Mouse (Mus musculus) right cerebral cortex, postnatal 10 days (tissue): ENCODE data around the gene Prepl.

Experiments
- DNase-seq, 2 experiments: peaks; one replicate each; pipeline ENCODE4 v3.0.0; 2021; ENCODE audit warnings: low spot score in 2 of 2

Prepl gene

GRCm38 (mm10) chr17:85023247-85024167 lies 66.5 kb downstream of the Prepl start:
- peak; percentile 68 for DNase-seq

DNA sequence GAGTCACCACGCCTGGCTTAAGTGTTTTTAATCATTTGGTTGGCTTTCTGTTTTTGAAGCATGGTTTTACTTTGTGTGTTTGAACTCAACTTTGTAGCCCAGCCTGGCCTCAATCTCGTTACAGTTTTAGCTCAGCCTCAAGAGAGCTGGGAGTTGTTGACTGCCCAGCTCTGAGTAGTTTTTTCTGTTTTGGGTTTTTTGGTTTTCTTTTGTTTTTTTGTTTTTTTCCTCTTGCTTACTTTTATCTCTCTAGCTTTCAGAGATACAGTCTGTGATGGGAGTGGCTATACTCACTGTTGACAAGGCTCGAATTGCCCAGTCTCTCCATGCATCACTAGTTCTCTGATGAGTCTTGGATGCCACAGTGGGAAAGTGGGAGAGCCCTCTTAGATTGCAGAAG lies 69.7 kb downstream of the Prepl start:
- no peak for DNase-seq

GRCm38 (mm10) chr17:85018794-85019193 lies 71.2 kb downstream of the Prepl start:
- peak in 1 of 2 experiments; percentile 15 for DNase-seq

GRCm38 (mm10) chr17:85018344-85018743 lies 71.7 kb downstream of the Prepl start:
- DNase-seq, result no peak

GRCm38 (mm10) chr17:85014632-85015031 lies 75.4 kb downstream of the Prepl start:
- no peak for DNase-seq

DNA sequence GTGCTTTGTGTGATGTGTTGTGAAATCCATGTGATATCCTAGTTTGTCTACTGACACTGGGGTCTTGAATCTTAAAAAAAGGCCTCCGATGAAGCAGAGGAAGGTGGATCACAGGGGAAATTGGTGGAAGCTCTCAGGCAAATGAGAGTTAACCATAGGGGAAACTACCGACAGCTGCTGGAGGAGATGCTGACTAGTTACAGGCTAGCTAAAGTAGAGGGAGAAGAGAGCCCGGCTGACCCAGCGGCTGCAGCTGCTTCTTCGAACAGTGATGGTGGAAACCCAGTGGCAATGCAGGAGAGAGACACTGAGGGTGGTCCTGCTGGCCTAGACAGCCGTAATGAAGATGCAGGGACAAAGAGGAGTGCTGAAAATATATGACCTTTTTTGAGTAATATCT lies 76.6 kb downstream of the Prepl start:
- DNase-seq, result no peak
